Mouse (Mus musculus) olfactory bulb, adult 2 months (tissue): ENCODE results near the gene Inpp5a.

Experiments
- CTCF ChIP-seq: fragments of 200-500 bp; IDR thresholded peaks from 2 replicates; pipeline ENCODE4 v1.5.1; 2012; ENCODE audit warnings: low read depth, mild to moderate bottlenecking, low read length, moderate library complexity; ENCODE audit not compliant: insufficient read depth
- POLR2A ChIP-seq: fragments of 200-500 bp; IDR thresholded peaks from 2 replicates; pipeline ENCODE4 v1.6.1; 2012; ENCODE audit warnings: mild to moderate bottlenecking, low read depth, low read length, moderate library complexity; ENCODE audit not compliant: insufficient read depth

- TF ChIP-seq CTCF = no peak
- TF ChIP-seq POLR2A = no peak
Measured at GRCm38 (mm10) chr7:139382796-139383195, 6.1 kb upstream of the Inpp5a start.
